Mouse (Mus musculus) brain, adult 2 months (tissue): ENCODE data around the gene Irf2bpl.

ENCODE experiments used
- DNase-seq: peaks from one replicate; pipeline ENCODE4 v3.0.0; 2011; ENCODE audit warnings: low read depth, low spot score

The Irf2bpl gene

DNA sequence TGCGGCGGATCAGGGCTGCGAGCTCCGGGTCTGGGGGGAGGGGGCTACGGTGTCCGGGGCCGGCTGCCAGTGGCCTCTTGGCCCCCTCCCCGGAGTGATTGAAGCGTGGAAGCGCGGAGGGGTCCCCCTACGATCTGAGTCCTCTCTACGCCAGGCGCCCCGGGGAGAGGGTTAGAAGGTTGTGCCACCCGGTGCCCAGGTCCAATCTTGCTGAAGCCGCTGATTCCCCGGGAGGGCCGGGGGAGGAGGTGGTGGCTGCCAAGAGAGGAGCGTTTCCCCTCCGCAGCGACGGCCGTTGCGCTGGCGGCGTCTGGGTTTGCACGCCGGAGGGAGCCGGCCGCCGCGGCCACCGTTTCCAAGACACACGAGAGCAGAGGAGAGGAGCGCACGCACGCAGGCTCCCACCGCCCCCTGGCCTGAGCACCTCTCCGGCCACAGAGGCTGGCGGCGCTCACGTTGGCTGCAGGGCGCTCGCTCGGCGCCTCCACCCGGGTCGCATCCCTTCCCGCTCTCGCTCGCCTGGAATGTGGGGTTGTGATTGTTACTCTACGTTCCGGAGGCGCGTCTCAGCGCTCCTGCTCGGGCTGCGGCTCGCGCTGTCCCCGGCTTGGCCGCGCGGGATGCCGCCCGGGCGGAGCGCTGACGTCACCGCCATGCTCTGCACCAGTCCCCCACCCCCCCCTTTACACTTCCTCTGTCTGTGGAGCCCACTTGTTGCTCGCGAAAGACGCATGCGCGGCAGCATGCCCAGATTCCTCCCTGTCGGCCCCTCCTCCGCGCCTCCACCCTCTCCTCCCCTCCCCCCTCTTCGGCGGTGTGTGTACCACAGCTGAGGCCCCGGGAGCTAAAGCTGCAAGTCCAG lies at the start of gene Irf2bpl:
Gene Irf2bpl, minus strand, starts transcription at position 602 of the 862 bp plus-strand sequence.
- DNase-seq = peak; percentile 99

- DNase-seq = no peak
Observed at GRCm38 (mm10) chr12:86932575-86932952, 48.0 kb upstream of the Irf2bpl start.

DNA sequence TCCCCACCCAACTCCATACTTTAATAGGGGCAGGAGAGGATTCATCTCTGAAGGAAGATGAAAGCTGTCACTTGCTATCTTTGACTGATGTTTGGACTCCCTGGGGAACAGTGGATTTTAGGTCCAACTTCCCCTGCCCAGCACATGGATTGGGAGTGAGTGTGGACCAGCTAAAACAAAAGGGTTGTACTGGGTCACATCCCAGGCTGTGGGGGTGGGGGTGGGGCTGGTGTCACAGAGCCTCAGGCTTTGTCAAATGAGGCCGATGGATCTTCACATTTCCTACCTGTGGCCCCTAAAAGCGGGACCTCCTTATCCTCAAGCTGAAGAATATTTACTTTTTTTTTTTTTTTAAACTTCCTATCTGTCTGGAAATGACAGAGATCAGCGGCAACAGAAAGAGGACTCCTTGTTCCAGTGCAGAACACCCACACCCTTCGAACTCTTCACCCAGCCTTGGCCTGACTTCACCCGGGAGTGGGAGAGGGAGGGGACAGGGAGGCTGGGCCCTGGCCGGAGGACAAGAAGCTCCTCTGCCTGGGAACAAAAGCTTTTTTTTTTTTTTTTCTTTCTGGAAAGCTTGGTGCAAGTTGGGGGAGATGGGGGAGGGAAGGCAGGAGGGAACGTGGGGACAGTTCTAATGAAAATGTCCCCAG lies 47.4 kb upstream of the Irf2bpl start:
- DNase-seq = peak; percentile 64

- DNase-seq = no peak
Observed at GRCm38 (mm10) chr12:86930934-86931729, 46.5 kb upstream of the Irf2bpl start.

DNA sequence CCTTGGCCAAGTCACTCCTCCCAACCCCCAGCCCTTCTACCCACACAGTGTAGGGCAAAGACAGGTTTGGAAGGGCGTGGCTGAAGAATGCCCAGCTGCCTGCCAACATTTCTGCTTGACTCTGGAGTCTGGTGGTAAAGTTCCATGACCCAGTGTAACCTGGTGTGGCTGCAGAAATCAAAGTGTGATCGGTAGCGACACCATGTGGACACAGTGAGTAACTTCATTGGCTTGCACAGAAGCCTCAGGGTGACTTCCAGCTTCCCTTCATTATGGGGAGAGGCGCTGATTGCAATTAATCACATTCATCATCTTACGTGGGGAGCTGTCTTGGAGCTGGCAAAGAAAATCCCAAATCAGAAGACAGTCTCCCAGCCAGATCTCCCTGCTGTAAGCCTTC lies 39.2 kb upstream of the Irf2bpl start:
- peak; percentile 93 for DNase-seq

DNA sequence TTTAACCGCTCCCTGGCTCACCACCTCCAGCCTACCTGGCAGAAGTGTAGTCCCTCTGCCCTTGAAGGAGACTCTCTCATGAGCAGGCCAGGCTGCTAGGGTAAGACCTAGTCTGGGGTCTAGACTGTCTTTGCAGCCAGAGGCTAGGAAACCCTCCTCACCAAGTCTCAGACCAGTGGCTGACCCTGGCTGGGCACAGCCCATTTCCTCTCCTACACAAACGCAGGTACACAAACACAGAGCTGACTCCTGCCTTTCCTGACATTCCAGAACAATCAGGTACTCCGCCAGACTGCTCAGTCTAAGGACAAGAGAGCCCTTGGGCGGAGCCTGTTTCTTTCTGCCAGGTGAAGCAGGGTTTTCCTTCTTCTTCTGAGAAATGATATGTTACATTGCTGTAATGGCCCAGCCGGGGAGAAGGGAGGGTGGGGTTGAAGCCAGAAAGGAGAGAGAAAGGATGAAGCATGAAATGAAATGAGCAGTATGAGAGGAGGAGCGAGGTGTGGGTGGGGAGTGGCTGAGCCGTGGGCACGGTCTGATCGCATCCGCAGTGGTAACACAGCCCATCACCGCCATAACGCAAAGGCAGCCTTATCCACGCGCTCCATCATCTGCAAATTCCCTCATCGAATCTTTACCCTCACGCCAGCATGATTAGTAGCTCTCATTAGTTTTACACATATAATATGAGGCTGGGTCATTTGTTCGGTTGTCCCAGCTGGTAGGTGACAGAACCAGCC lies 34.6 kb upstream of the Irf2bpl start:
- no peak for DNase-seq

GRCm38 (mm10) chr12:86918361-86918967 lies 33.9 kb upstream of the Irf2bpl start:
- DNase-seq = peak; percentile 61

DNA sequence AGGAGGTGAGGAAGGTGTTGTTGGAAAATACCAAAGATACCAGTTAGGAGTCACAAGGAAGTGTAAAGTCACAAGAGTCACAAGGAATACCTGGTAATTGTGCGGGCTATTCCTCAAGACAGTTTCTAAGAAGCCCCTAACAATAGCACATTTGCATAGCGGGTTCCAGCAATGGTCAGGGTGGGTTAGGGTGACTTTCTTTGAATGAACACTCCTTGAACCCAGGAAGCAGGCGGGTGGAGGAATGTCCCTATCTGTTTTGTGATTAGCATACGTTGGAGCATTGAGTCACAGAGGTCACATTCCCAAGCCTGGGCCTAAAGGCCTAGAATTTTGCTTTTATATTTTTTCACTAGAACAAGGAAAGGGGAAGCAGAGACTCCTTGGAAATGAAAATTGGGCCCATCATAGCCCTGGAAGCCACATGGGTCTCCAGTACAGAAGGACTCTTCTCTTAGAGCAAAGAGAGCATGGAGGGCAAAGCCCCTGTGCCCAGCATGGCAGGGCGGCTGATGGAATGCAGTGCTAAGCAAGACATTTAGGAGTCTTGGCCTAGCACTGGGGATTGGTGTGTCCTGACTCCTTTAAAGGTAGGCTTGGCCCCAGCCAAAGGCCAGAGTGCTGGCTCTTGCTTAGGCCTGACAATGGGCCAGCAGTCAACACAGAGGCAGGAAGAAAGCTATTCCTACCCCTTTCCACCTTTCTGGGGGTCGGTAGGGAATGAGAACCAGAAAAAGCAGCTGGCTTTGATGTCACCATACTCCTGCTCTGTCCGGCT lies 32.4 kb upstream of the Irf2bpl start:
- no peak for DNase-seq

- DNase-seq = peak; percentile 89
Observed at GRCm38 (mm10) chr12:86915617-86916016, 31.0 kb upstream of the Irf2bpl start.

GRCm38 (mm10) chr12:86914756-86915155 lies 30.2 kb upstream of the Irf2bpl start:
- no peak for DNase-seq

DNA sequence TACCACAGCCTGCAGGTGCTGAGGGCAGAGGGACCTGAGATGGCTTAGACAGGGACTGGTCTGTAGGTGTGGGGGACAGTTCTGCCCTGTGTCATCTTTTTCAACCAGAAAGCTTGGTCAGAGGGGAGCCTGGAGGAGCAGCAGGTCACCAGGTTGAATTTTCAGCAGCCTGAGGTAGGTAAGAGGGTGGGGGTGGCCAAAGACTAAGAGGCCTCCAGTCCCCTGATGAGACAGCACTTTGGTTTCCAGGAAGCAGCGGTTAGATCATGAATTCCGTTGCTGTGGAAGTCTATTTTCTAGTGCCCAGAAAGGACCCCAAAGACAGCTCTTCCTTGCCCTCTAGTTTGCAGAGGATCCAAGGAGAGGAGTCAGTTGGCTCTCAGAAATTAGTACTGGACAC lies 29.8 kb upstream of the Irf2bpl start:
- DNase-seq = no peak

DNA sequence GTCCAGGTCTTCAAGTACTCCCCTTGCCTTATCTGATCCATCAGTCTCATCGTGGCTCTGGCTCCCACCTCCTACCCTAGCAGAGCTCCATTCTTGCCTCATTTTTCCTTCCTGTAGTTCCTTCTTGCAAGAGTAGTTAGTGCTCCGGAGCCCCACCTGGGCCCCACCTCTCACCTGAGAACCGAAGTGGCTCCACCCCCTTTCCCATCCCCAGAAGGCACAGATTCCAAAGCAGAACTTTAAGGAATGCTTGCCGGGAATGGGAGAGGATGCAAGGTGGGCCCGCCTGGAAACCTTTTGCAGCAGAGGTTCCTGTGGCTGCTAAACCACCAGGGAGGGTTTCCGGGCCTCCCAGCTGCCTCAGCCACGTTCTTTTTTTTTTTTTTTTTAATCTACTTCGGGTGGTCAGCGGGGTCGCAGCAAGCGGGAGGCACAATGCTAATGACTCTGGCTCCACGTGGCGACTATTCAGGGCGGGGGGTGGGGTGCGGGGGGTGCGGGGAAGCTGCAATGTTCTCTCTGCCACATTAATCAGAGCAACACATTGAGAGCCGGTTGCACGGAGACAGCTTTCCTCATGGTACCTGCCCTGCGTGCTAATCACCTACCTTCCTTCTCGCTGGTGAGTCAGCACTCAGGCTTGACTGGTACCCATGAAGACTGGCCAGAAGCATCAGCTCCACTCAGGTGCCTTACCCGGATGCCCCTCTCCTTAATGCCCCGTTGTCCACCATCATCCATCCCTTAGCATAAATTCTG lies 27.9 kb upstream of the Irf2bpl start:
- no peak for DNase-seq

- peak; percentile 91 for DNase-seq
Observed at GRCm38 (mm10) chr12:86911482-86911931, 26.9 kb upstream of the Irf2bpl start.

GRCm38 (mm10) chr12:86906395-86906794 lies 21.8 kb upstream of the Irf2bpl start:
- peak; percentile 93 for DNase-seq

DNA sequence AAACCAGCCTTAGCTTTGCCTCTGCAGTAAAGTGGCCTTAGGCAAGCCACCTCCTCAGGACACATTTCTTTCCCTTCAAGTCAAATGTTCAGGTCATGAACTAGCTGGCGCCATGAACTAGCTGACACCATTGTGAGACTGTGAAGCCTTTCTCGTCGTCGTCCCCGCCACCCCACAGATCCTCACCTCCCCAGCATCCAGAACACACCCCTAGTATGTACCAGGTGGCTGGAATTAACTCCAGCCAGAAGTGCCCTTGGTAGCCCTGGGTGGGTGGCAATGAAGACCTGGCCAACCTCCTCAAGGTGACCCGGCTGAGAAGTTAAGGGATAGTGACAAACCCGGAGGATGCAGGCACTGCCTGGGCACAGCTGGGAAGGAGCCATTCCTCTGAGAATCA lies 21.3 kb upstream of the Irf2bpl start:
- no peak for DNase-seq

GRCm38 (mm10) chr12:86905203-86905602 lies 20.6 kb upstream of the Irf2bpl start:
- DNase-seq = peak; percentile 67

DNA sequence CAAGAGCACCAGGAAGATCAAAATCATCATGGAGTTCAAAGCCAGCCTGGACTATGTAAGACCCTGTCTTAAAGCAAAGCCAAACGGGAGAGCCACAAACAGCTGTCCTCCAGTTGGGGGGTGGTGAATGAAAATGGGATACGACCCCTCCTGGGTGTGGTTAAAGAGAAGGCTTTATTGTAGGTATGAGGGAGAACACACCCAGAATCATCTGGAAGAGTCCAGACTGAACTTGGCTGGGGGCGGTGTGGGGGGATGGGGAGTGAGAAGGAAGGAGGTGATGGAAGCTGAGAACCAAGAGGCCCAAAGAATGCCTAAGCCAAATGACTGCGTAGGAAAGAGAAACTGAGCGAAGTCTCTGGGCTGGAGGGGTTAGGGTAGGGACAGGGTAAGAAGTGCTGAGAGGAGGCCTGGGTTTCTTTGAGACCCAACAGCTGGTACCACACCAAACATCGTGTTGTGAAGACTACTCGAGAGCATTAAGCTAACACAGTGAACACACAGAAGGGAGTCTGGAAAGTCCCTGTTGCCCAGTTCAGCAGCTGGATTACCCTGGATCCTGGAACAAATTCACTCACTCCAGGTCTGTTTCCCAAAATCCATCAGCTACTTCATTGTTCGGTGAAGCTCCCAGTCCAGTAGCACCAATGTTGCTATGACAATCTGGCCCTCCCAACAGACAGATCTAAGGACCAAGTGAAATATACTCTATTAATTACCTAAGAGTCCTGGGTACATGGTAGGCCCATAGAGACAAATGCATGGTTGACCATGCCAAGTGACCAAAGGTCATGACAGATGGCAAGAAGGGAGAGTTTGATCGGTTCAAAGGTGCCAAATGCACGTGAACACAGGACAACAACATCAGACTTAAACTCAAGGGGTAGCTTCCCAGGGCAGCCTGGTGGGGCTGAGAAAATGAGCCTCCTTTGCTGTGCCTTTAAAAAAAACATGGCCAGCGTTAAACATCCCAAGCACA lies 19.5 kb upstream of the Irf2bpl start:
- DNase-seq = no peak

DNA sequence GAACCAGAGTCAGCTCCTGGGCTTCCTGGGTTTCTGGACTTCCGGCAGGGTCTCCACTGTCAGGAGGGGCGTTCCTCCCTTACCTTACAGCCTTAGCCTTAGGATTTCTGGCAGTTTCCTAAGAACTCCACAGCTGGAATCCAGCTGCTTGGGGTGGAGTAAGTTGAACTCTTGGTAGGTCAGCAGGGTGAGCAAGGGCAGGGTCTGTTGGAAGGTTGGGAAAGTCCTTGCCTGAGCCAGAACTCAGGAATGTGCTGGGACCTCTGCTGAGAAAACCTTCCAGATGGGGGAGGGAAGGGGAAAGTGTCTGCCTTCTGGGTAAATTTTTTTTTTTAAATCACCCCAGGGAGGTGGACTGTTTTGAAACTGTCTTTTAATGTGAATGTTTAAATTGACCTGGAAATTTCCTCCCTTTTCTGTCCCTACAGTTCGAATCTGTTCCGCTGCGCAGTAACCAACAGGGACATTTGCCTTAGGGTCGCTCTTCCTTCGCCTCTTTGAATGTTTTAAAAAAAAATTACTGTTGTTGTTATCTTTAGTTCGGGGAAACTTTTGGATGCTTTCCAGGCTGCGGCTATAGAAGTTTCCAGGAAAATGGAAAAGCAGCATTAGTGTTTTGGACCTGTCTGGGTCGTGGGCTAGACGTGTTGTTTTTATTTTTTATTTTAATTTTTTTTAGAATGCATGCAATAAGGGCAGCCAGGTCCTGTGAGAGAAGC lies 15.0 kb upstream of the Irf2bpl start:
- no peak for DNase-seq
